ENCODE assay signal across 8 mouse cellular contexts in genomic region chr2:174674287-174675045, GRCm38 (mm10). TPM values are rescaled to one million over a fixed set of nuclear protein-coding genes. Genes with fewer than 3 reads are reported as not detected.
DNase-seq lines count a peak whose midpoint lies in the region; ATAC-seq and TF ChIP-seq lines count a peak whose summit lies in the region.

No protein-coding gene starts in this region.

- no peak for TF ChIP-seq CTCF in E14TG2a.4 (conservative IDR thresholded peaks at IDR 0.05; ENCODE audit: low read length)

- H3K27me3 ChIP-seq in heart, embryonic 12.5 days (replicated peaks), result peaks cover 23% of the 10 kb centered on the region
- peaks cover 42% of the 10 kb centered on the region for H3K27me3 ChIP-seq in E14TG2a.4 (ENCODE audit: insufficient read depth, low read length)
- H3K27me3 ChIP-seq in forebrain, embryonic 13.5 days, result peaks cover 18% of the 10 kb centered on the region
- peaks cover 35% of the 10 kb centered on the region for H3K27me3 ChIP-seq in liver, embryonic 15.5 days

- H3K9me3 ChIP-seq in heart, embryonic 12.5 days (replicated peaks), result no peaks in the 10 kb centered on the region
- H3K9me3 ChIP-seq in E14TG2a.4 (ENCODE audit: low read length), result no peaks in the 10 kb centered on the region
- H3K9me3 ChIP-seq in forebrain, embryonic 13.5 days (replicated peaks), result no peaks in the 10 kb centered on the region
- H3K9me3 ChIP-seq in liver, embryonic 15.5 days (replicated peaks), result no peaks in the 10 kb centered on the region

- peak; percentile 46; the same call in 1 of the 2 replicates for ATAC-seq in heart, embryonic 12.5 days (ENCODE audit: insufficient number of reproducible peaks, low FRiP score)
- ATAC-seq in forebrain, embryonic 13.5 days, result peak; percentile 62
- no peak for ATAC-seq in liver, embryonic 15.5 days (ENCODE audit: insufficient read depth)

- H3K4me2 ChIP-seq in heart, embryonic 12.5 days, result peak overlapping the region; percentile 100
- peak overlapping the region; percentile 72 for H3K4me2 ChIP-seq in forebrain, embryonic 13.5 days
- H3K4me2 ChIP-seq in liver, embryonic 15.5 days, result peak overlapping the region; percentile 77

- WGBS in heart, embryonic 12.5 days, result 4% methylated on average over 16 of the region's 16 CpGs
- under 1% methylated on average over 16 of the region's 16 CpGs for WGBS in forebrain, embryonic 13.5 days
- WGBS in liver, embryonic 15.5 days (ENCODE audit: insufficient replicate concordance), result 5% methylated on average over 16 of the region's 16 CpGs

- peaks cover 16% of the 10 kb centered on the region; the same call in 1 of the 2 replicates for H3K4me1 ChIP-seq in heart, embryonic 12.5 days (replicated peaks)
- H3K4me1 ChIP-seq in E14TG2a.4 (replicated peaks; ENCODE audit: low read depth, low read length), result peaks cover 29% of the 10 kb centered on the region
- peaks cover 14% of the 10 kb centered on the region for H3K4me1 ChIP-seq in forebrain, embryonic 13.5 days
- H3K4me1 ChIP-seq in liver, embryonic 15.5 days (replicated peaks), result peaks cover 18% of the 10 kb centered on the region

- H3K4me3 ChIP-seq in heart, embryonic 12.5 days, result peak overlapping the region; percentile 59
- peak overlapping the region; percentile 61 for H3K4me3 ChIP-seq in E14TG2a.4 (replicated peaks; ENCODE audit: low read length)
- H3K4me3 ChIP-seq in forebrain, embryonic 13.5 days, result peak overlapping the region; percentile 45
- peak overlapping the region; percentile 47; the same call in 1 of the 2 replicates for H3K4me3 ChIP-seq in liver, embryonic 15.5 days (replicated peaks)

- peak overlapping the region; percentile 65 for H3K9ac ChIP-seq in heart, embryonic 12.5 days
- H3K9ac ChIP-seq in forebrain, embryonic 13.5 days, result peak overlapping the region; percentile 64
- no peak overlapping the region for H3K9ac ChIP-seq in liver, embryonic 15.5 days

- no peak overlapping the region for H3K27ac ChIP-seq in heart, embryonic 12.5 days (ENCODE audit: poor library complexity, severe bottlenecking)
- no peak overlapping the region for H3K27ac ChIP-seq in forebrain, embryonic 13.5 days
- H3K27ac ChIP-seq in liver, embryonic 15.5 days (replicated peaks), result no peak overlapping the region

- no peaks in the 10 kb centered on the region for H3K36me3 ChIP-seq in heart, embryonic 12.5 days
- no peaks in the 10 kb centered on the region for H3K36me3 ChIP-seq in E14TG2a.4 (ENCODE audit: insufficient read depth, low read length)
- H3K36me3 ChIP-seq in forebrain, embryonic 13.5 days (ENCODE audit: poor library complexity, severe bottlenecking), result no peaks in the 10 kb centered on the region
- no peaks in the 10 kb centered on the region for H3K36me3 ChIP-seq in liver, embryonic 15.5 days (replicated peaks)

- no peak for DNase-seq in heart, adult 18-20 months
- no peak for DNase-seq in right cerebral cortex, postnatal 36 days (ENCODE audit: low spot score in 2 of 2)
- DNase-seq in left cerebral cortex, adult 9 months (ENCODE audit: low spot score in 2 of 2), result no peak
- no peak for DNase-seq in cerebellum, postnatal 36 days

RNA-seq across cellular contexts. Expression of gene Zfp831, which starts 31.1 kb away (rescaled TPM):
- polyA plus RNA-seq in heart, embryonic 12.5 days (2016; fragmentation: Nextera tagmentation; extraction: Ambion mirVana), result not detected in 2 replicates
- under 1 TPM; 0.07 to 0.59 TPM for total RNA-seq in heart, adult 18-20 months (2021)
- polyA plus RNA-seq in forebrain, embryonic 13.5 days (2015; fragmentation: Nextera tagmentation; extraction: Ambion mirVana), result not detected in 2 replicates
- polyA plus RNA-seq in liver, embryonic 15.5 days (2015; fragmentation: Nextera tagmentation; extraction: Ambion mirVana), result 0.01 and 0.02 TPM in 2 replicates
